Mouse (Mus musculus): ENCODE data around the gene Tsen54.

- TF ChIP-seq CTCF (IDR thresholded peaks at IDR 0.05; ENCODE audit: borderline replicate concordance, extremely low read depth, insufficient read depth, insufficient read length) = no peak
- TF ChIP-seq POLR2A (IDR thresholded peaks at IDR 0.05; ENCODE audit: borderline replicate concordance, extremely low read depth, insufficient read depth, insufficient read length, poor library complexity, severe bottlenecking) = no peak
Measured at GRCm38 (mm10) chr11:115821001-115821400, 6.5 kb downstream of the Tsen54 start.
